Comparison of ENCODE assay signal across 15 mouse cellular contexts in genomic region chr9:68805776-68806175, GRCm38 (mm10).
DNase-seq lines count a peak whose midpoint lies in the region; ATAC-seq lines count a peak whose summit lies in the region.
"Had no signal": no experiment of that assay in that cellular context is flagged by ENCODE, and none has a peak within 500 bp of the region (broad histone marks: within the 10 kb centered on the region; RNA-seq: fewer than 3 reads in every experiment).

No protein-coding gene starts in this region.

- H3K27ac ChIP-seq in heart, embryonic 11.5 days (ENCODE audit: low read depth, low read length) = no peak overlapping the region
- H3K27ac ChIP-seq in kidney, embryonic 14.5 days (ENCODE audit: low read depth, low read length) = peak overlapping the region; percentile 47; the same call in 1 of the 2 replicates
- H3K27ac ChIP-seq in hindbrain, embryonic 16.5 days (ENCODE audit: low read depth, low read length) = 0 out of 2 replicates have a peak overlapping the region, but pooled peaks have one; percentile 39
- H3K27ac ChIP-seq: layer of hippocampus, adult 2 months had no signal

- H3K4me3 ChIP-seq in heart, embryonic 11.5 days (ENCODE audit: low read depth, low read length) = peak overlapping the region; percentile 2; the same call in 1 of the 2 replicates
- H3K4me3 ChIP-seq in kidney, embryonic 14.5 days (ENCODE audit: low read length) = no peak overlapping the region
- H3K4me3 ChIP-seq in hindbrain, embryonic 16.5 days (ENCODE audit: low read length) = no peak overlapping the region
- H3K4me3 ChIP-seq: layer of hippocampus, adult 2 months; megakaryocyte, embryonic 14.5 days had no signal

- 51% methylated on average over 5 of the region's 5 CpGs for WGBS in heart, embryonic 11.5 days (ENCODE audit: insufficient replicate concordance)
- 18% methylated on average over 5 of the region's 5 CpGs for WGBS in kidney, embryonic 14.5 days
- WGBS in hindbrain, embryonic 16.5 days = 48% methylated on average over 5 of the region's 5 CpGs

- peaks cover 16% of the 10 kb centered on the region for H3K4me1 ChIP-seq in heart, embryonic 11.5 days (ENCODE audit: control insufficient read depth, insufficient read depth, low read length)
- H3K4me1 ChIP-seq in kidney, embryonic 14.5 days (ENCODE audit: control insufficient read depth, insufficient read depth, low read length) = 0 out of 2 replicates have a peak, but pooled peaks cover 7% of the 10 kb centered on the region
- H3K4me1 ChIP-seq in hindbrain, embryonic 16.5 days (ENCODE audit: control insufficient read depth, insufficient read depth, low read depth, low read length) = no peaks in the 10 kb centered on the region
- H3K4me1 ChIP-seq: megakaryocyte, embryonic 14.5 days had no signal

- peak overlapping the region; percentile 50 for H3K4me2 ChIP-seq in heart, embryonic 11.5 days
- H3K4me2 ChIP-seq in kidney, embryonic 14.5 days (replicated peaks; ENCODE audit: low read depth, low read length) = no peak overlapping the region
- H3K4me2 ChIP-seq in hindbrain, embryonic 16.5 days (ENCODE audit: low read length) = no peak overlapping the region

- no peaks in the 10 kb centered on the region for H3K36me3 ChIP-seq in heart, embryonic 11.5 days (ENCODE audit: control insufficient read depth, insufficient read depth, low read length)
- H3K36me3 ChIP-seq in kidney, embryonic 14.5 days (ENCODE audit: control insufficient read depth, insufficient read depth, low read length) = no peaks in the 10 kb centered on the region
- H3K36me3 ChIP-seq in hindbrain, embryonic 16.5 days (ENCODE audit: control insufficient read depth, insufficient read depth, low read length) = no peaks in the 10 kb centered on the region

- no peak for ATAC-seq in heart, embryonic 11.5 days (replicated peaks; ENCODE audit: insufficient number of reproducible peaks, low FRiP score, low TSS enrichment)
- peak; percentile 60; the same call in 1 of the 2 replicates for ATAC-seq in kidney, embryonic 14.5 days (ENCODE audit: low FRiP score, low TSS enrichment)
- ATAC-seq in hindbrain, embryonic 16.5 days = peak; percentile 52; the same call in 1 of the 2 replicates
- ATAC-seq: intestine, embryonic 16.5 days; lung, postnatal 0 days had no signal

- DNase-seq in heart, adult 9 months (ENCODE audit: low spot score in 2 of 2) = no peak
- no peak for DNase-seq in kidney, adult 9 months
- DNase-seq in embryo, embryonic 10.5 days (ENCODE audit: low spot score) = peak; percentile 50
- DNase-seq in left cerebral cortex, adult 9 months (ENCODE audit: low spot score in 2 of 2) = no peak
- no peak for DNase-seq in cerebellum, adult 11 months
- DNase-seq: adrenal gland, postnatal 10 days; cerebellum, adult 9-11 months; liver had no signal

- H3K9me3 ChIP-seq in heart, embryonic 11.5 days (replicated peaks; ENCODE audit: control insufficient read depth, low read length) = no peaks in the 10 kb centered on the region
- H3K9me3 ChIP-seq in kidney, embryonic 14.5 days (ENCODE audit: control insufficient read depth, low read length) = no peaks in the 10 kb centered on the region
- H3K9me3 ChIP-seq in hindbrain, embryonic 16.5 days (ENCODE audit: control insufficient read depth, low read length) = no peaks in the 10 kb centered on the region

- H3K9ac ChIP-seq in heart, embryonic 11.5 days (ENCODE audit: low read depth, low read length) = no peak overlapping the region
- H3K9ac ChIP-seq in kidney, embryonic 14.5 days (ENCODE audit: low read depth, low read length) = no peak overlapping the region
- no peak overlapping the region for H3K9ac ChIP-seq in hindbrain, embryonic 16.5 days (ENCODE audit: low read depth, low read length)

- no peaks in the 10 kb centered on the region for H3K27me3 ChIP-seq in heart, embryonic 11.5 days (ENCODE audit: control insufficient read depth, insufficient read depth, low read length)
- no peaks in the 10 kb centered on the region for H3K27me3 ChIP-seq in kidney, embryonic 14.5 days (ENCODE audit: control insufficient read depth, insufficient read depth, low read length)
- no peaks in the 10 kb centered on the region for H3K27me3 ChIP-seq in hindbrain, embryonic 16.5 days (replicated peaks; ENCODE audit: control insufficient read depth, insufficient read depth, low read length)
- H3K27me3 ChIP-seq: megakaryocyte, embryonic 14.5 days had no signal
